Mouse (Mus musculus): ENCODE results near the gene Gon7. TPM values are rescaled to one million over a fixed set of nuclear protein-coding genes. Genes with fewer than 3 reads are reported as not detected.

The Gon7 gene
- polyA plus RNA-seq, 1 experiment from 2014 or later = 54.9 TPM

- H3K36me3 ChIP-seq (ENCODE audit: poor library complexity, severe bottlenecking) = no peaks in the 10 kb centered on the region
- H3K4me2 ChIP-seq = no peak overlapping the region
- peaks cover 2% of the 10 kb centered on the region; the same call in 1 of the 2 replicates for H3K4me1 ChIP-seq
- no peak overlapping the region for H3K9ac ChIP-seq
- H3K27ac ChIP-seq = no peak overlapping the region
- H3K9me3 ChIP-seq (replicated peaks) = no peaks in the 10 kb centered on the region
- no peaks in the 10 kb centered on the region for H3K27me3 ChIP-seq
- no peak overlapping the region for H3K4me3 ChIP-seq
- WGBS = 82% methylated on average over 10 of the region's 10 CpGs
- ATAC-seq = no peak
These were observed 42.8 kb downstream of the Gon7 start for GRCm38 (mm10) chr12:102714654-102715395.

GRCm38 (mm10) chr12:102714116-102714515, 43.5 kb downstream of the Gon7 start:
- Histone ChIP-seq H3K4me3 (no peak overlapping the region), H3K9ac (no peak overlapping the region), H3K9me3 (replicated peaks) (no peaks in the 10 kb centered on the region), H3K4me1 (no peaks in the 10 kb centered on the region), H3K27me3 (no peaks in the 10 kb centered on the region), H3K36me3 (ENCODE audit: poor library complexity, severe bottlenecking) (no peaks in the 10 kb centered on the region), H3K27ac (no peak overlapping the region), H3K4me2 (no peak overlapping the region)
- no peak for ATAC-seq
- WGBS = 75% methylated on average over 2 of the region's 2 CpGs

GRCm38 (mm10) chr12:102713153-102713865, 44.3 kb downstream of the Gon7 start:
- no peak overlapping the region for H3K27ac ChIP-seq
- H3K4me2 ChIP-seq = no peak overlapping the region
- 84% methylated on average over 20 of the region's 20 CpGs for WGBS
- no peaks in the 10 kb centered on the region for H3K27me3 ChIP-seq
- no peaks in the 10 kb centered on the region for H3K36me3 ChIP-seq (ENCODE audit: poor library complexity, severe bottlenecking)
- no peak overlapping the region for H3K9ac ChIP-seq
- no peak overlapping the region for H3K4me3 ChIP-seq
- H3K4me1 ChIP-seq = no peaks in the 10 kb centered on the region
- no peak for ATAC-seq
- no peaks in the 10 kb centered on the region for H3K9me3 ChIP-seq (replicated peaks)

GRCm38 (mm10) chr12:102710851-102711375, 46.7 kb downstream of the Gon7 start:
- H3K9me3 ChIP-seq (replicated peaks) = no peaks in the 10 kb centered on the region
- H3K4me2 ChIP-seq = no peak overlapping the region
- no peak overlapping the region for H3K9ac ChIP-seq
- H3K4me1 ChIP-seq = peaks cover 2% of the 10 kb centered on the region
- no peaks in the 10 kb centered on the region for H3K36me3 ChIP-seq (ENCODE audit: poor library complexity, severe bottlenecking)
- H3K27ac ChIP-seq = no peak overlapping the region
- no peak overlapping the region for H3K4me3 ChIP-seq
- no peaks in the 10 kb centered on the region for H3K27me3 ChIP-seq
- no peak for ATAC-seq
- 57% methylated on average over 4 of the region's 4 CpGs for WGBS

- no peaks in the 10 kb centered on the region for H3K27me3 ChIP-seq
- H3K4me3 ChIP-seq = no peak overlapping the region
- 89% methylated on average over 5 of the region's 5 CpGs for WGBS
- H3K4me2 ChIP-seq = no peak overlapping the region
- H3K36me3 ChIP-seq (ENCODE audit: poor library complexity, severe bottlenecking) = no peaks in the 10 kb centered on the region
- no peak overlapping the region for H3K9ac ChIP-seq
- no peak for ATAC-seq
- H3K4me1 ChIP-seq = peaks cover 9% of the 10 kb centered on the region
- no peaks in the 10 kb centered on the region for H3K9me3 ChIP-seq (replicated peaks)
- no peak overlapping the region for H3K27ac ChIP-seq
These were observed 47.7 kb downstream of the Gon7 start for GRCm38 (mm10) chr12:102709896-102710295.

GRCm38 (mm10) chr12:102708220-102708619, 49.4 kb downstream of the Gon7 start:
- Histone ChIP-seq H3K4me1 (peaks cover 20% of the 10 kb centered on the region), H3K36me3 (ENCODE audit: poor library complexity, severe bottlenecking) (no peaks in the 10 kb centered on the region), H3K27me3 (no peaks in the 10 kb centered on the region), H3K4me3 (no peak overlapping the region), H3K27ac (no peak overlapping the region), H3K9me3 (replicated peaks) (no peaks in the 10 kb centered on the region), H3K4me2 (no peak overlapping the region), H3K9ac (no peak overlapping the region)
- no peak for ATAC-seq
- 82% methylated on average over 11 of the region's 11 CpGs for WGBS

GRCm38 (mm10) chr12:102706833-102707463, 50.7 kb downstream of the Gon7 start:
- Histone ChIP-seq H3K4me1 (peaks cover 32% of the 10 kb centered on the region), H3K4me2 (no peak overlapping the region), H3K4me3 (no peak overlapping the region), H3K27me3 (no peaks in the 10 kb centered on the region), H3K9me3 (replicated peaks) (no peaks in the 10 kb centered on the region), H3K36me3 (ENCODE audit: poor library complexity, severe bottlenecking) (no peaks in the 10 kb centered on the region), H3K9ac (no peak overlapping the region), H3K27ac (no peak overlapping the region)
- ATAC-seq = no peak
- 91% methylated on average over 10 of the region's 10 CpGs for WGBS

GRCm38 (mm10) chr12:102705906-102706640, 51.5 kb downstream of the Gon7 start:
- no peaks in the 10 kb centered on the region for H3K9me3 ChIP-seq (replicated peaks)
- no peak for ATAC-seq
- WGBS = 71% methylated on average over 6 of the region's 6 CpGs
- H3K9ac ChIP-seq = peak overlapping the region; percentile 84; the same call in 1 of the 2 replicates
- peak overlapping the region; percentile 72; the same call in 1 of the 2 replicates for H3K4me3 ChIP-seq
- H3K4me2 ChIP-seq = peak overlapping the region; percentile 90
- peaks cover 39% of the 10 kb centered on the region for H3K4me1 ChIP-seq
- H3K36me3 ChIP-seq (ENCODE audit: poor library complexity, severe bottlenecking) = no peaks in the 10 kb centered on the region
- no peak overlapping the region; the same call in 1 of the 2 replicates for H3K27ac ChIP-seq
- H3K27me3 ChIP-seq = no peaks in the 10 kb centered on the region

GRCm38 (mm10) chr12:102705216-102705871, 52.3 kb downstream of the Gon7 start:
- Histone ChIP-seq H3K9ac (peak overlapping the region; percentile 84), H3K27ac (peak overlapping the region; percentile 86), H3K4me2 (peak overlapping the region; percentile 90), H3K4me1 (peaks cover 47% of the 10 kb centered on the region), H3K27me3 (no peaks in the 10 kb centered on the region), H3K4me3 (peak overlapping the region; percentile 72), H3K36me3 (ENCODE audit: poor library complexity, severe bottlenecking) (no peaks in the 10 kb centered on the region), H3K9me3 (replicated peaks) (no peaks in the 10 kb centered on the region)
- ATAC-seq = peak; percentile 76
- WGBS = 2% methylated on average over 45 of the region's 45 CpGs

- Histone ChIP-seq H3K27ac (peak within 1 kb of the TSS; percentile 86), H3K36me3 (ENCODE audit: poor library complexity, severe bottlenecking) (no peaks in the 10 kb centered on the region), H3K4me1 (peaks cover 54% of the 10 kb centered on the region), H3K4me2 (peak within 1 kb of the TSS; percentile 90), H3K4me3 (peak within 1 kb of the TSS; percentile 72), H3K9me3 (replicated peaks) (no peaks in the 10 kb centered on the region), H3K27me3 (no peaks in the 10 kb centered on the region), H3K9ac (peak within 1 kb of the TSS; percentile 84)
- WGBS = 1% methylated on average over 66 of the region's 105 CpGs
- ATAC-seq = peak; percentile 91
These were observed 53.0 kb downstream of the Gon7 start, which contains the start of gene Itpk1 for GRCm38 (mm10) chr12:102704457-102705198. TSS of gene Itpk1 (minus strand) at chr12:102704930.
